Mouse (Mus musculus): ENCODE data around the gene Dscaml1.

DNA sequence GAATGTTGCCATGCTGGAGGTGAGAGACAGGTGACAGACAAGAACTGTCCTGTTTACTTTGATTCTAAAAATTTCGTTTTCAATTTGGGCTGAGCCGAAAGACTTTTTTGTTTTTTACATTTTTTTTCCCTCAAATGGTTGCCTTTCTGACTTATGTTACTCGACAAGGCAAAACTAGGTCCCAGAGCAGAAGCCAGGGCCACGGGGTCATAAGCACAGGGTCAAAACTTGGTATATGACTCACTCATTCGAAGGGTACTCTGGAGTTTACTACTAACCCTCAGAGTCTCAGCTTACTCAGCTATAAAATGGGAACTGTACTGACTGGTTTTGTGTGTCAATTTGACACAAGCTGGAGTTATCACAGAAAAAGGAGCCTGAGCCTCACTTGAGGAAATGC is 343.2 kb downstream of the Dscaml1 start:
- TF ChIP-seq CTCF (IDR thresholded peaks at IDR 0.05; ENCODE audit: control insufficient read depth, insufficient read depth, insufficient replicate concordance, low read depth, low read length) (no peak), POLR2A (IDR thresholded peaks at IDR 0.05; ENCODE audit: control insufficient read depth, low read depth, low read length) (no peak)
